Mouse (Mus musculus) spleen, adult 2 months (tissue): ENCODE measurements around the gene Myof.

ENCODE experiments used
- CTCF ChIP-seq: fragments of 200-500 bp; IDR thresholded peaks from 2 replicates; pipeline ENCODE4 v1.5.1; 2011; ENCODE audit warnings: mild to moderate bottlenecking, inconsistent platforms; ENCODE audit not compliant: insufficient read depth, insufficient read length, insufficient replicate concordance; ENCODE audit errors: extremely low read depth
- POLR2A ChIP-seq: fragments of 200-500 bp; IDR thresholded peaks from 2 replicates; pipeline ENCODE4 v1.6.1; 2011; ENCODE audit warnings: low read depth, low read length, inconsistent platforms

- TF ChIP-seq CTCF (no peak), POLR2A (no peak)
Observed at GRCm38 (mm10) chr19:38029292-38029691, 14.1 kb downstream of the Myof start.
